Mouse (Mus musculus) mature B cell (primary cell): Measurements from ENCODE around the gene Stx2.
"Not testable (repeated sequence)": the region's sequence is repeated elsewhere in the genome, so short reads cannot be mapped to it uniquely, and the experiment has no call there.

Experiments used
- in situ Hi-C: fragments of 300-500 bp; cut with MboI; formaldehyde crosslinking; loops from 2 replicates; pipeline ENCODE4 v1.14.3; 2019

The Stx2 gene

DNA sequence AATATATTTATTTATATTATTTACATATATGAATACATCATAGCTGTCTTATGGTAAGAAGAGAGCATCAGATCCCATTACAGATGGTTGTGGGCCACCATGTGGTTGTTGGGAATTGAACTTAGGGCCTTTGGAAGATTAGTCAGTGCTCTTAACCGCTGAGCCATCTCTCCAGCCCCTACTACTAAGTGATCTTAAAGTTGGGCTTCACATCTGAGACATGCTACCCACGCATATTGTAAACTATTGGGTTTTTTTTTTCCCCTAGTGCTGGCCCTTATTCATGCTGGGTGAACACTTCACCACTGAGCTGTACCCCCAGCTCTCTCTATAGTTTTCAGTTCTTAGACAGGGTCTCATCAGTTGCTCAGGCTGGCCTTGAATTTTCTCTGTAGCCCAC is 2.6 kb upstream of the Stx2 start:
- in situ Hi-C loops = no loop called here

DNA sequence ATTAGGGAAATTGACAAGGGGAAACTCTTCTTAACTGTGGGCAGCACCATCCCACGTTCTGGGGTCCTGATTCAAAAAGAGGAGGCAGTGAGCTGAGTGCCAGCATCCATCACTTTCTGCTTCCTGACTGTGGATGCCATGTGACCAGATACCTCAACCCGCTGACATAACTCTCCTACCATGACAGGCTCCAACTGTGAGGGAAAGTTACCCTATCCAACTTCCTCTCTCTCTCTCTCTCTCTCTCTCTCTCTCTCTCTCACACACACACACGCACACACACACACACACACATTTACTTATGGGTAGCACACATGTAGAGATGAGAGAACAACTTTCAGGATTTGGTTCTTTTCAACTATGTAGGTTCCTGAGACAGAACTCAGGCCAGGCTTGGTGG is 1.2 kb upstream of the Stx2 start:
- in situ Hi-C loops = no loop called here

DNA sequence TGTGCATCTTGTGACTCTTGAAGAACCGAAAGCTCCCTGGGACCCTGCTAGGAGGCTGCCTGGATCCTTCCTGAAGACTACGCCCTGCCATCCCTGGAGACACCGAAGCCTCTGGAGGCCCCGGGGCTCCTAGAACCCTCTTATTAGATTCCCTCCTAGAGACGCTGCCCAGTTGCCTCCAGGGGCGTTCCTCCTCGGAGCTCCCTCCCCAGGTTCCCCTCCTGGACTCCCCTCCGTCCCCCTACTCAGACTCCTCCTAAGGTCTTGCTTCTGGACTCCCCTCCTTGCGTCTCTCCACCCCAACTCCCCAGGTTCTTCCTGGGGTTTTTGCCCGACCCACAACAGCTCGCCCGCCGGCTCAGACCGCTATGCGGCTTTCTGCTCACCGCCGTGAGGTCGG is 366 bp downstream of the Stx2 start:
- in situ Hi-C loops = no loop called here

DNA sequence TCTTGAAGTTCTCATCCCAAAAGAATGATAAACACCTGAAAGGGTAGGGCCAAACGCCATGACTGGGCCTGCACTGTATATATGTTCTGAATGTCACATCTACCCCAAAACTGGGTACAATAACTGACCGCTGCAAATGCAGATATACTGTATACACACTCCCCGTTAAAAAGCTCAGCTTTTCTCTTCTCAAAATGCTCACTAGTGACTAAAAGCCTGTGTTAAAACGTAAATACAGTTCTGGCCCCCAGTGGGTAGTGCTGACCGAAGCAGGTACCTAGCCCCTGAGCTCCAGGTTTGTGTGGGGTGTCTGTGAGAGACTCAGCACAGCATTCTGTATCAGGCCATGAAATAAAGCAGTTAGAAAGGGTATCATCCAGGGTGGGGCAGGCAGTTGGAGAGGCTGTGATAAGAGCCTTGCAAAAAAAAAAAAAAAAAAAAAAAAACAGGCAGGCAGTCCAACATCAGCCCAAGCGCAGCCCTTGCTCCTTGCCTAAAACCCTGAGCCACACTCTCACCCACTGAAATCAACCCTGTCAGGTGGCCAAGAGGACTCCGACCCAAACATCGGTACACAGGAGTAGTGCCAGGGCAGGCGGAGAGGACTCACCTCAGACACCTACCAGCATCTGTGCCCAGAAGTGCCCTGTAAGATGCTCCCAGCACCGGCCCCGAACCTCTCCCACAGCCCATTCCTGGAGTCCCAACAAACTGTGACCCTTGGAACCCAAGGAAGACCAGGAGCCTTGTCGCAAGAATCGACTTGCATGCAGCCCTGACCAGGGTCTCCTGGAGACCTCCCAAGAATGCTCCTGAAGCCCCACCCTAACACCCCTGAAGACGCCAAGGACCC is 1.0 kb downstream of the Stx2 start:
- in situ Hi-C loops = no loop called here

DNA sequence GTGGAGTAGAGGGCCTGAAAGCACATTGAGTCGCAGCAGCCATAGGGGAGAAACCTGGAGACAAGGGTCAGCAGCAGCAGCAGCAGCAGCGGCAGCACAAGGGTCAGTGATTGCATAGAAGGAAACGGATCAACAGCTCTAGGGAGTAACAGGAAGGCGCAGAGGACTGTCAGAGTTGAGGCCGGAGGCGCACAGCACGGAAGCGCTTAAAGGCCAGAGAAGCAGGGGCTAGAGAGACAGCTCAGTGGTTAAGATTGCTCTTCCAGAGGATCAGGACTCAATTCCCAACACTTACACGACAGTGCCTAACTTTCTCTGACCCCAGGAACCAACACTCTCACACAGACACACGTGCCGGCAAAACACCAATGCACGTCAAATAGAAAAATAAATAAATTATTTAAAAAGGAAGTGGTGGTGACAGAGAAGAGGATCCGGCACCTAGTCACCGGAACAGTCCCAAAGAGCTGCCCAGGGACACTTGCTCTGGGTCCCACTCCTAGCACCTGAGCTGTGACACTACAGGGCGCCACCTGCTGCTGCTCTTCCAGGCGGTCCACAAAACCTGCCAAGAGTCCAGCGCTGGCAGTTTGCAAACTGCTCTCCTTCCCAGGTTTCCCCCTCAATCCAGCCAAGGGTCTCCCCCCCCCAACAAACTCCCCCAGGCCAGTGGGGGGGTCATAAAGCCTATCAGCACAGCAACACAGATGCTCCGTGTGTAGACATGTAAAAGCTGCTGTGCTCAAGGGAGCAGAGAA is 2.2 kb downstream of the Stx2 start:
- in situ Hi-C loops = no loop called here

DNA sequence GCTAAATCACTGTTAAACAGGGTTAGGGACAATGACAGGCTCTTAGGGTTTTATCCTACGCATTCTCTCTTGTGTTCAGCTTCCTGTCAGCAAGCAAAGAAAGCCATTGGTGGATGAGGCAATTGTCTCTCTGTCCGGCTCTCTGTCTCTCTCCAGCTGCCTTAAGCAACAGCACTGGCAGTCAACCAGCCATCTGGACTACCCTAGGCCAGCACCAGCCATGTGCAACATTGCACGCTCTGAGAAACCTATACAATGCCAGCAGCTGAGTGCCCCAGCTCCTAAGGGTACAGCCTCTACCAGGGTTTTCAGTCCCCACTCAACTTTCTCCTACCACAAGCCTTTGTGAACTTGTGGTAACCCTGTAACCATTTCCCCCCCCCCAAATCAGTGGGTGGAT is 3.0 kb downstream of the Stx2 start:
- in situ Hi-C loops = no loop called here

DNA sequence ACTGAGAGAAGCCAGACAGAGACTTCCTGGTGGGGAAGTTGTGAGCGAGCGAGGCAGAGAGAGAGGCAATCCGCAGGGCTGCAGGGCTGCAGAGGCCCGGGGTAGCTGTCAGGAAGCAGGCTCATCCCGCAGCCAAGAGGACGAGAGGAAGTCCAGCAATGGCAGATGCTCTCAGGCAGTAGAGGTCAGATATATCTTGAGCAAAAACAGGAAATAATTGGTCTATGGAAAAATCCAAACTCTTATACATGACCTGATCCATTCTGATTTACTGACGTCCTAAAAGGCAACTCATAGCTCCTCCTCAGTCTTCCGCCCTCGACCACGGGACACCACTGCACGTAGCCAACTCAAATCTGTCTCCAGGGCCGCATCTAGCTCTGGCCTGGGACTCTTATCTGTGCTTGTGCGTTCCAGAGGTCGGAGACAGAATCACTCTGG is 5.8 kb downstream of the Stx2 start:
- in situ Hi-C loops = no loop called here

DNA sequence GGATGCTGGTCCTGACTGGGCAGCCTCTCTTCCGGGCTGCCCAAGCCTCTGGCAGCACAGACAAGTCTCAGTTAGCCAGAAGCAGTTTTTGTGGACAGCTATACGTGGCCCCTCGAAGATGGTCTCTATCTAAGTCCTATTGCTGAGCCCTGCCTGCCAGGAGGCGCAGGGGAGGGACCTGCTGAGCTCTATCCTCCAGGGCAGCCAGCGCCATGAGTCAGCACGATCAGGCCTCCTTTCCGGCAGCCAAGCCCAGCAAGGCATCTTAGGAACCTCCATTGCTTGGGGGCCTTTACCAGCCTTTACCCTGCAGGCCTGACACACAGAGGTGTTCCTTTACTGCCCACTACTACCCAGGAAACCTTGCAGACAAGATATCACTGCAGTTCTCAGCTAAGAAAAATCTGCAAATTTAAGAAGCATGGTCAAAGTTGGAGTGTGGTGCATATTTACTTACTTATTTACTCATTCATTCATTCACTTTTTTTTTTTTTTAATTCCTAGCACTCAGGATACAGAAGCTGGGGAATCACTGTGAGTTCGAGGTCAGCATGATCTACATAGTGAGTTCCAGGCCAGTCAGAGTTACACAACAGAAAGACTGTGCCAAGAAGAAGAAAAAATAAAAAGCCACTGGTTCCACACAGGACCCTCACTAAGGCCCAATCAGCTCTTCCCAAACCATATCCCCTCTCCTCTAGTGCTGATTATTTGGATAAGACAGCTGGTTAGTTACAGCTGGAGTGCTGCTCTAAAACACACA is 7.5 kb downstream of the Stx2 start:
- in situ Hi-C loops = no loop called here

DNA sequence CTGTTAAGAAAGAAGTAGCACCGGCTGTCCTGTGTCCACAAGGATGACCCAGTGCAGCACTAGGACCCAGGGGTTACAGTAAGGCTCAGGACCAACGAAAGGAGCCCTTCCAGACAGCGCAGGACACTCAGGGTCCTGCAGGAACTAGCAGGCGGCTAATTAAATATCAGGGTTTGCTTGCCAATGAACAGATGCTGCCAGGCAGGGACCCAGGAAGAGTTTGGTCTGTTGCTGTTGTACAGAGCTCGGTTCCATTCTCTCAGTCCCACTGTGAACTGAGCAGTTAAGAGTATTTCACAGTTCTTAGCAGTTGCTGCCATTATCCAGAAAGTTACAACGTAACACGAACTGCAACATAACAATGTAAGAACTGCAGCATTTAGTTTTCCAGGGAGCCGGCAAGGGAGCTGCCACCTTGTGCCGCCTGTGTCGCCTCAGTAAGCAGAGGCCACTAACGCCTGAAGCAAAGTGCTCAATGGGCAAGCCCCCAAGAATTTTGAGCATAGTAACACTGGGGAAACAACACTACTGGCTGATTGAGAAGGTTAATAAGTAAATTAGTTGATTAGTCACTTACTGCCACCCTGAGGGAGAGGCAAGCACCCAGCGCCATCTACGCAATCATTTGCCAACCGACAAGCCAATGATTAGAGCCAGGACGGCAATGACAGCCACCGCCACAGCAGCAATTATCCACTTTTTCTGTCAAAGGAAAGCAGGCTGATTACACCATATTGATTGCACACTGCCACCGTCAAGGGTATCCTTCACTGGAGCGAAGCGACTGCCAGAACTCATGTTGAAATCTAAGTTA is 21.0 kb downstream of the Stx2 start:
- in situ Hi-C loops = no loop called here

DNA sequence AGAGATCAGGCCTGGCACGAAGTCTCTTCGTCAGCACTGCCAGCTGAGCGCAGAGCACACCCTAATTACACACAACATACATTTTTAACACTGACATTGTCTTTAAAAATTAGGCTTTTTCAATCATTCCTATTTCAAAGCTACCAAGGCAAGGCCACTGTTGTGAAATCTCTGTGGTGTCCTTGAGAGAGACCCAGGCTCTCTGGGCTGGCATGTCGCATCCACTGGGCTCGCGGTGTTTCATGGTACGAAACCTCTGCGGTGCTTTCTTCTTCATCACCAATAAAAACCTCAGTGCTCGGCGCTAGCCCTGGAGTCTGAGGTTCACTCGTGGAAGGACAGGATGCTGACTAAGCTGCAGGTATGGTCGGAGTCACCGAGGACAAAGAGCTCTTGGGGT is 22.4 kb downstream of the Stx2 start:
- in situ Hi-C loops = no loop called here

DNA sequence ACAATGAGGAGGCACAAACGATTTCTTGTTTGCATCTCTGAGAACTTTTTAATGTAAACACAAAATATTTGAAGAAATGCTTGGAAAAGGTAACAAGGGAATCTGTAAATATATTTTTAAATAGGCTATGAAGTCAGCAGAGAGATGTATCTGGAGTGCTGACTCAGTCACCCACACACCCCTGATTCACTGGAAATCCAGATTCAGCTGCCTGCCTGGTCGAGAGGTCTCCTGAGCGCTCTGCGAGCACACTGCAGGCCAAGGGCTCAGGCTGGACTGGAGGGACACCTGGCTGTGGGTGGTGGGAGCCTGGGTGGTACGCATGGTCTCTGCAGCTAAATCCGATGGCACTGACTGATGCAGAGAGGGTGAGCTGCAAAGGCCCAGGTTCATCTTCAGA is 23.8 kb downstream of the Stx2 start:
- in situ Hi-C loops = no loop called here

DNA sequence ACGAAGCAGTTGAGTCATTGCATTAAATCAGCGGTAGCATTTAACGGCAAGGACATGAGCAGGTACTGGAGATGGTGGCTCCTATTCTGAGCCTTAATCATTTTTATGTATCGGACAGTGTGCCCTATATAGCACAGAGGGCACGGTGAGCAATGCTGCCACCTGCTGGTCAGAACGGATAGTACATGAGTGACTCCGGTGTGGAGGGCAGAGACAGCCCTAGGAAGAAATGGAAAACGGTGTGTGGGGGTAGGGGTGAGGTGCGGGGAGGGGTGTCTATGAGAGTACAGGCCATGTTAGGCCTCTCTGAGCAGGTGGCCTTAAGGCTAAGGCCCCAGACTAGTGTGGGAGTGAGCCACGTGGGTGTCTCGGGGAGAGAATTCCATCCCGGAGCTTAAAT is 26.8 kb downstream of the Stx2 start:
- in situ Hi-C loops = no loop called here

DNA sequence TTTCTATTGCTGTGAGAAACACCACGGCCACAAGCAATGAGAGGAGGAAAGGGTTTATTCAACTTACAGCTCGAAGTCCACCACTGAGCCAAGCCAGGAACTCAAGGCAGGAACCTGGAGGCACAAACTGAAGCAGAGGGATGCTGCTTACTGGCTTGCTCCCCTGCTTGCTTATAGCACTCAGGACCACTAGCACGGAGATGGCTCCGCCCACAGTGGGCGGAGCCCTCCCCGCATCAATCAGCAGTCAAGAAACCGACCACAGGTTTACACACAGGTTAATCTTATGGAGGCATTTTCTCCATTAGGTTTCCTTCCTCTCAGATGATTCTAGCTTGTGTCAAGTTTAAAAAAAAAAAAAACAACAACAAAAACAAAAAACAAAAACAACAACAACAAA is 27.5 kb downstream of the Stx2 start:
- in situ Hi-C loops = no loop called here

DNA sequence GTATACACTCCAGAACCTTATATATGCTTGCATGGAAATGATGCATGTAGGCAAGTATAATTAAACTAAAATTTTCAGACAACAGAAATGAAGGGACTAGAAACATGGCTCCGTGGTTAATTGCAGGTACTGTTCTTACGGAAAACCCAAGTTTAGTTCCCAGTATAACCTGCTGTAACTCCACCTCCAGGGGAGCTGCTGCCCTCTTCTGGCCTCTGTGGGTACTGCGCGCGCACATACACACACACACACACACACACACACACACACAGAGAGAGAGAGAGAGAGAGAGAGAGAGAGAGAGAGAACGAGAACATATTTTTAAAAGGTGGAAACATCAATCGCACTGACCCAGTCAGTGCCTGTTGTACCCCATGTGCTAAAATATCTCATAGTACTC is 29.4 kb downstream of the Stx2 start:
- in situ Hi-C loops = no loop called here

DNA sequence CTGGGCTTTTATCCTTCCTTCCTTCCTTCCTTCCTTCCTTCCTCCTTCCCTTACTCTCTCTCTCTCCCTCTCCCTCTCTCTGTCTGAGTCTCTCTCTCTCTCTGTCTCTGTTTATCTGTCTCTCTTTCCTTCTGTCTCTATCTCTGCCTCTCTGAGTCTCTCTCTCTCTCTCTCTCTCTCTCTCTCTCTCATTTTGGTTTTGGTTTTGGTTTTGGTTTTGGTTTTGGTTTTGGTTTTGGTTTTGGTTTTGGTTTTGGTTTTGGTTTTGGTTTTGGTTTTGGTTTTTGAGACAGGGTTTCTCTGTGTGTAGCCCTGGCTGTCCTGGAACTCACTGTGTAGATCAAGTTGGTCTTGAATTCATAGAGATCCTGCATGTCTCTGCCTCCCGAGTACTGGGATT is 30.9 kb downstream of the Stx2 start:
- in situ Hi-C loops = not testable (repeated sequence)

DNA sequence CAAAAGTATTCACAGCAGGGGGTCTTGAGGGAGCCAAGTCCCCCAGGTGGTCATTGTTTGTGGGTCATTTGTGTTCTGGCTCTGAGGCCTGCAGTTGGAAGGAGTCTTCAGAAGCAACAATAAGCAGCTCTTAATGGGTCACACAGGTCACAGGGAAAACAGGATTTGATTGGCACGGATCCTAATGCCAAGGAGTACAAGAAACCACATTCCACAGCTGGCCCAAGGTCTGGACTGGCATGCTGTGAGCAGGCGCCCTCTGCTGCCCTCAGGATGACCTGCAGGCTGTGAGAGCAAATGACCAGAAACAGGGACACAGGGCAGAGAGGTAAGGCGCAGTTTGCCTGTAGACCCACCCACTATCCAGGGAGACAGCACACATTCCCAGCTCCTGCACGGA is 32.1 kb downstream of the Stx2 start:
- in situ Hi-C loops = no loop called here

DNA sequence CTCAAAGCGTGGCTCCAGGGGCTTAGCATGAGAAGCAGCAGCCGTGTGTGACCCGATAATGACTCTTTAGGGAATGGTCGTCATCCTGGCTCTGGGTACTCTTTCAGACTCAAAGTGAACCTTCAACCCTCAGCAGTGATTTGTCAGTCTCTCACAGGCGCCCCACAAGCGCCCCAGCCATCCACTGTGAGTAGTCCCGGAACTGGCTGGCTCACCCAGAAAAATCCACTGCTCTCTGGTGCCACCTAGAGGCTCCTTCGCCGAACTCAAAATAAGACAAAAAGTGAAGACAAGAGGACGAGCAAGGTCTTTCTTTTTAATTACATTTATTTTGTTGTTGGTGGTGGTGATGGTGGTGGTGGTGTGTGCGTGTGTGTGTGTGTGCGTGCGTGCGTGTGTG is 37.1 kb downstream of the Stx2 start:
- in situ Hi-C loops = no loop called here

DNA sequence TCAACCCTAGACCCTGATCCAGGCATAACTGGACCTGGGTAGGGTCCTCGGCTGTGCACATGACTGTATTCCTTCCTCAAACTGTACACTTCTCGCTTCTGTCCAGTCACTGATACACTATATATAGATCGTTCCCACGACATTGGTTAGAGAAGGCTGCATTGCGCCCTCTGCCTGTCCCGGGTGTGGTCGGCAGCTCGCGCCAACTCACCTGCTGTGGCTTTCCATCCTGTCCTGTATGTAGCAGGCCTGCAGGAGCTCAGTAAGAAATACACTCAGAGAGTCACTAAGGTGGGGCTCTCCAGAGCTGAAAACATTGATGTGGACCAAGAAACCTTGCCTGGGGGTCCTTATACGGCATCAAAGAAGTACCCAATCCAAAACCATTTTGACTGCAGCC is 37.5 kb downstream of the Stx2 start:
- in situ Hi-C loops = no loop called here

DNA sequence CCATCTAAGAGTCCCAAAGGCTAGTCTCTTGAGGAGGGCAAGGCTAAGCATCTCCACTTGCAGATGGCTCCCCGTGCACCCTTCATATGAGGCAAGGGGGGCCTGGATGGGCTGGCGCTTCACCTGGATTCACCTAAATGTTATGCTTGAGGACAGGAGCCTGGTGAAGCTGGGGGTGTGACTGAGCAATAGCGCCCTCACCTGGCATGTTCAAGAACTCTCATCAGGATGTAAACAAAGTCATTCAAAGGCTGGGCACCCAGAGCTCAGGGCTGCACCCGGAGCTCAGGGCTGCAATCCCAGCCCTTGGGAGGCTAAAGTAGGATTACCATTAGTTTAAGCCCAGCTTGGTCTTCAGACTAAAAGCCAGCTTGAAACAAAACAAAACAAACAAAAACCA is 44.0 kb downstream of the Stx2 start:
- in situ Hi-C loops = no loop called here

DNA sequence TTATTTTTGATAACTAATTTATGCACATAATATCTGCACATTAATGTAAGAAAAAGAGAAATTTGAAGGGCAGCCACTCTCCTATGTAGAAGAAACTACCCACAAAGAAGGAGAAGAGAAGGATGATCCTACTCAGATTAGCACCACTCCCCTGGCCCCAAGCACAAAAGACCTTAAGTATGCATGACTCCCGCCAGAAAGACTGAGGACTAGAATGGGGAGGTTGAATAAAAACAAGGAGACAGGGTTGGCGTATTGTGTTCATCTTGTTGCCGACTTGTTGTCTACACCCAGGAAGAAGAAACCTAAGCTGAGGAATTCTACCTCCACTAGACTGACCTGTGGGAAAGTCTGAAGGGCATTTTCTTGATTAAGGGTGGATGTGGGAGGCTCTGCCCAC is 49.5 kb downstream of the Stx2 start:
- in situ Hi-C loops = no loop called here

DNA sequence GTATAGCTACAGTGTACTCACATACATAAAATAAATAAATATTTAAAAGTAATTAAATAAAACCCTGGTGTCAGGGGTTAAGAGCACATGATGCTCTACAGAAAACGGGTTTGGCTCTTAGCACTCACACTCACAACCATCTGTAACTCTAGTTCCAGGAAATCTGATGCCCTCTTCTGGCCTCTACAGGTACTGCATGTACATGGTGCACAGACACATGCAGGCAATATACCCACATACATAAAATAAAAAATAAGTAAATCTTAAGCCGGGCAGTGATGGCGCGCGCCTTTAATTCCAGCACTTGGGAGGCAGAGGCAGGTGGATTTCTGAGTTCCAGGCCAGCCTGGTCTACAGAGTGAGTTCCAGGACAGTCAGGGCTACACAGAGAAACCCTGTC is 54.0 kb downstream of the Stx2 start:
- in situ Hi-C loops = not testable (repeated sequence)
